Mouse (Mus musculus) lung, postnatal 25 days (tissue): ENCODE results near the gene Fars2.

ENCODE experiments used
- DNase-seq: peaks from one replicate; pipeline ENCODE4 v3.0.0; 2022; ENCODE audit warnings: low spot score

Gene Fars2

DNA sequence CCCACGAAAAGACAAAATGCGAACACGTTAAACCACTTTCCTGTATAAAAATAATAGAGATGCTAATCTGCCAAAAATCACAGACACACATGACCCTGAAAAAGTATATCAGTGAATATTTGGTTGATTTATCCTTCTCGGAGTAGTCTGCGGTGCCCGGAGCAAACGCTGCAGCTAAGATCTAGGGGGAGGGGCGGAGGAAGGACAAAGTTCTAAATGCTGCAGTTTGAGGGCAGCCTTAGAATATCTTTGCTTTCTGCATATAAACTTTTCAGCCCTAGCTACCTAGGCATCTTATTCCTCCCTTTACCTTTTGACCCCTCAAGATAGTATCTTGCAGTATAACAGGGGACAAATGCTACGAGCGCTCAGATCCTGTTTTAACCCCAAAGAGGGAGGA is 616.4 kb downstream of the Fars2 start:
- no peak for DNase-seq

- DNase-seq, result no peak
Measured at GRCm38 (mm10) chr13:36733989-36734690, 616.9 kb downstream of the Fars2 start.

- no peak for DNase-seq
Measured at GRCm38 (mm10) chr13:36734731-36735571, 617.7 kb downstream of the Fars2 start, which contains the start of gene Nrn1. Gene Nrn1, minus strand, starts transcription at chr13:36735131.

- DNase-seq, result no peak
Measured at GRCm38 (mm10) chr13:36735901-36736618, 618.8 kb downstream of the Fars2 start.

GRCm38 (mm10) chr13:36736619-36736996 is 619.4 kb downstream of the Fars2 start:
- DNase-seq, result no peak

DNA sequence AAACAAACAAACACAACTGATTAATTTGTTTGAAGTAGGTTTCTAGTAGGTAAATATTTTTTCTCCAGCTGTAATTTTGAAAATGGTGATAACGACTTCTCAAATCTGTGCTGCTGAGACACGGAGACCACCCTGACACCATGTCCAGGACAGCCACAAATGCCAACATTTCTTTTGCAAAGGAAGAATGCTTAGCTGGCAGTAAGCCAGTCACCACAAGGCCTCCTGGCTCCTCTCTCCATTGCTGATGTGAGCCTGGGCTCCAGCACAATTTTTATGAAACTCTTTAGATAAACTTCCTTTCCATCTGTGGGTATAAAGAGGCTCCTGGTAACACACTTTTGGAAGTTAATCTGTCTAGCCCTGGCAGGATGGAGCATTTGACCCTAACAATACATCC is 632.8 kb downstream of the Fars2 start:
- DNase-seq, result no peak

DNA sequence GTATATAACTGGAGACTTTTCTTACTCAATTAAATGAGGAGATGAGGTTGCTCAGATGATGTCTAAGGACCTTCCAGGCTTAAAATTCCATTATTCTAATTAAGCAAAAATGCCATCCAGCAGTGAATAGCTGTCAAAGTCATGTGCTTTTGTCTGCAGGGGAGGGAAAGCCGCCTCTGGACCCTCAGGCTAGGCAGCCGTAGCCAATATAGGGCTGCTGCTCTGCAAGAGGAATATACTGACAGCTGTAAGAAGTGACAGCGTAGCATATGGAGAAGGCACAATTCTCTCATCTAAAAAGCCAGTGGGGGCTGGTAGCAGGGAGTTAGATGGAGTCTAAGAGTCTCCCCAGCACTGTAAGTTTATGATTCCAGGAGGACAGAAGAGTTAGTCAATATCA is 634.6 kb downstream of the Fars2 start:
- DNase-seq, result no peak

GRCm38 (mm10) chr13:36766801-36767200 is 649.6 kb downstream of the Fars2 start:
- DNase-seq, result no peak
